Mouse (Mus musculus) bone marrow macrophage, adult 2 months (primary cell): ENCODE data around the gene Rad1.

Experiments
- CTCF ChIP-seq: IDR thresholded peaks from 2 replicates; pipeline ENCODE4 v1.5.1; 2012; ENCODE audit warnings: low read depth, mild to moderate bottlenecking, low read length, moderate library complexity
- POLR2A ChIP-seq: IDR thresholded peaks from 2 replicates; pipeline ENCODE4 v1.6.1; 2012; ENCODE audit warnings: mild to moderate bottlenecking, low read depth, low read length, borderline replicate concordance

DNA sequence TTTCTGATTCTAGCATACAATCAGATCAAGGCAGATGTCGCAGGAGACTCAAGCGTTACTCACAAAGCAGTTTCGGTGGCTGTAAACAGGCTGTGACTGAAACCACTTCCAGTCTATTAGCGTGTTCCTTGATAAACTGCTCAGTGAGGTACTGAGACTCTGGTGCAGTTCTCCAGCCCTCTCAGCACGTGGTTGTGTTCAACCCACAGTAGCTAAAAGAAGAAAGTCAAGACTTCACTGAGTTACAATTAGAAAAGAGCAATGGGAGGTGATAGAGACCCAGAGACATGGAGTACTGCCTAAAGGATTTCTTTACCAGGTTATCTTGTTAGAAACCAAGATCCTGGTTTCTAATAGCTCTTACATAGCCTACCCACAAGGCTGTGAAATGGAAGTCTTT is 13.8 kb downstream of the Rad1 start:
- TF ChIP-seq CTCF, result no peak
- no peak for TF ChIP-seq POLR2A
